In the genomic region with DNA sequence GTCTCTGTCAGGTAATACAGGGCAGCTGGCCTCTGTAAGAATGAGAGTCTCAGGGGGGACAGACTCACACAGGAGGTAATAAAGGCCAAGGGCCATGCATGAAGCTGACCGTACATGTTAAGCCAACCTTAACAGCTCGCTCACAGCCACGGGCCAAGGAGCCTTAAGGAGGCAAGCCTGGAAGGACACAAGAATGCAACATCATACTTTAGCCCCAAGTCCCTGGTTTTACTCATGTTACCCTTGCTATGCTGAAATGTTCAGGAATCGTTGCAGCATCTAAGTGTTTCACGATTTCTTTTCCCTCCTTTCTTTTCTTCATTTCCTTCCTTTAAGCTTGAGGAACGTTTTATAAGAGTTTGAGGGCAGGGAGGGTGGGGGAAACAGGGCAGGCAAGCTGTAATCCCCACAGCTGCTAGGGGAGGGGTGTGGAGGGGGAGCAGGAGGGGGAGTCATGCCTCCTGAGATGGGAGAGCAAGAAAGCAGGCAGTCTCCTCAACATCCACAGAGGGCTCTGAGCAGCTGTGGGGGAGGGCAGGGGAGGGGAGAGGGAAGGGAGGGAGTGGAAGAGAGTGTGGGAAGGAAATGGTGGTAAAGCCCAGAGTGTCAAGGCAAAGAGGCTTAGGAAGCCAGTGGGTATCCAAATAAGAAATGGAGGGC, we compare ENCODE assay signal across 10 mouse cellular contexts. TPM values are rescaled to one million over a fixed set of nuclear protein-coding genes. Genes with fewer than 3 reads are reported as not detected.
DNase-seq lines count a peak whose midpoint lies in the region; ATAC-seq and TF ChIP-seq lines count a peak whose summit lies in the region.
"Had no signal": no experiment of that assay in that cellular context is flagged by ENCODE, and none has a peak within 500 bp of the region (broad histone marks: within the 10 kb centered on the region; RNA-seq: fewer than 3 reads in every experiment).

No protein-coding gene starts in this region.

- no peak for DNase-seq in kidney, postnatal 25 days
- peak; percentile 60 for DNase-seq in thymus, adult 2 months
- DNase-seq in ovary, postnatal 14 days (ENCODE audit: low spot score): no peak
- no peak for DNase-seq in adrenal gland, adult (ENCODE audit: inconsistent age in 2 of 2, low spot score in 1 of 2)
- DNase-seq in forebrain, embryonic 14.5 days (ENCODE audit: low spot score): no peak

- no peaks in the 10 kb centered on the region for H3K27me3 ChIP-seq in kidney, embryonic 15.5 days
- H3K27me3 ChIP-seq in embryonic facial prominence, embryonic 12.5 days: no peaks in the 10 kb centered on the region
- no peaks in the 10 kb centered on the region for H3K27me3 ChIP-seq in limb, embryonic 15.5 days
- no peaks in the 10 kb centered on the region for H3K27me3 ChIP-seq in thymus, adult 2 months (ENCODE audit: control insufficient read depth, insufficient read depth, low read length)
- no peaks in the 10 kb centered on the region for H3K27me3 ChIP-seq in forebrain, embryonic 14.5 days (replicated peaks; ENCODE audit: control insufficient read depth, insufficient read depth, low read length)

- WGBS in kidney, embryonic 15.5 days: 29% methylated on average over 6 of the region's 6 CpGs
- 52% methylated on average over 6 of the region's 6 CpGs for WGBS in embryonic facial prominence, embryonic 12.5 days
- 22% methylated on average over 6 of the region's 6 CpGs for WGBS in limb, embryonic 15.5 days
- 37% methylated on average over 6 of the region's 6 CpGs for WGBS in thymus, adult 2 months
- WGBS in forebrain, embryonic 14.5 days: 70% methylated on average over 6 of the region's 6 CpGs

- no peaks in the 10 kb centered on the region for H3K9me3 ChIP-seq in kidney, embryonic 15.5 days (replicated peaks)
- no peaks in the 10 kb centered on the region for H3K9me3 ChIP-seq in embryonic facial prominence, embryonic 12.5 days
- H3K9me3 ChIP-seq in limb, embryonic 15.5 days: no peaks in the 10 kb centered on the region
- H3K9me3 ChIP-seq in forebrain, embryonic 14.5 days (replicated peaks; ENCODE audit: control insufficient read depth, low read length): no peaks in the 10 kb centered on the region

- H3K36me3 ChIP-seq in kidney, embryonic 15.5 days: no peaks in the 10 kb centered on the region
- H3K36me3 ChIP-seq in embryonic facial prominence, embryonic 12.5 days: no peaks in the 10 kb centered on the region
- H3K36me3 ChIP-seq in limb, embryonic 15.5 days: no peaks in the 10 kb centered on the region
- H3K36me3 ChIP-seq in thymus, adult 2 months (ENCODE audit: control insufficient read depth, insufficient read depth, low read length): no peaks in the 10 kb centered on the region
- no peaks in the 10 kb centered on the region for H3K36me3 ChIP-seq in forebrain, embryonic 14.5 days (ENCODE audit: control insufficient read depth, insufficient read depth, low read length)

- TF ChIP-seq CTCF in thymus, adult 2 months (IDR thresholded peaks at IDR 0.05; ENCODE audit: borderline replicate concordance, control insufficient read depth, extremely low read depth, insufficient read depth, low read length, poor library complexity): no peak

- H3K27ac ChIP-seq in kidney, embryonic 15.5 days: peak overlapping the region; percentile 54
- peak overlapping the region; percentile 30; the same call in 1 of the 2 replicates for H3K27ac ChIP-seq in embryonic facial prominence, embryonic 12.5 days
- H3K27ac ChIP-seq in limb, embryonic 15.5 days: peak overlapping the region; percentile 28; the same call in 1 of the 2 replicates
- H3K27ac ChIP-seq in thymus, adult 2 months (ENCODE audit: control insufficient read depth, insufficient read depth, low read length): peak overlapping the region; percentile 53; the same call in 1 of the 2 replicates
- no peak overlapping the region for H3K27ac ChIP-seq in forebrain, embryonic 14.5 days (ENCODE audit: low read depth, low read length)
- H3K27ac ChIP-seq: left cerebral cortex, adult 2 months; macrophage had no signal

- no peak for TF ChIP-seq POLR2A in thymus, adult 2 months (IDR thresholded peaks at IDR 0.05; ENCODE audit: control insufficient read depth, extremely low read depth, insufficient read depth, low read length, poor library complexity)

- H3K4me3 ChIP-seq in kidney, embryonic 15.5 days (replicated peaks): no peak overlapping the region
- no peak overlapping the region for H3K4me3 ChIP-seq in embryonic facial prominence, embryonic 12.5 days
- H3K4me3 ChIP-seq in limb, embryonic 15.5 days: no peak overlapping the region
- H3K4me3 ChIP-seq in thymus, adult 2 months (ENCODE audit: control insufficient read depth, insufficient read depth, low read length): no peak overlapping the region
- no peak overlapping the region for H3K4me3 ChIP-seq in forebrain, embryonic 14.5 days (ENCODE audit: low read depth, low read length)
- H3K4me3 ChIP-seq: left cerebral cortex, adult 2 months had no signal

- H3K4me1 ChIP-seq in kidney, embryonic 15.5 days: peaks cover 55% of the 10 kb centered on the region
- H3K4me1 ChIP-seq in embryonic facial prominence, embryonic 12.5 days: peaks cover 35% of the 10 kb centered on the region; the same call in 1 of the 2 replicates
- H3K4me1 ChIP-seq in limb, embryonic 15.5 days: peaks cover 46% of the 10 kb centered on the region
- peaks cover 41% of the 10 kb centered on the region for H3K4me1 ChIP-seq in thymus, adult 2 months (replicated peaks; ENCODE audit: control insufficient read depth, insufficient read depth, low read length)
- H3K4me1 ChIP-seq in forebrain, embryonic 14.5 days (ENCODE audit: control insufficient read depth, insufficient read depth, low read length): peaks cover 9% of the 10 kb centered on the region; the same call in 1 of the 2 replicates

- no peak; the same call in 1 of the 2 replicates for ATAC-seq in kidney, embryonic 15.5 days (replicated peaks; ENCODE audit: low FRiP score)
- no peak for ATAC-seq in embryonic facial prominence, embryonic 12.5 days (ENCODE audit: insufficient number of reproducible peaks, insufficient read depth, low FRiP score, low TSS enrichment)
- ATAC-seq in limb, embryonic 15.5 days (ENCODE audit: insufficient number of reproducible peaks, low FRiP score, low TSS enrichment, low read depth): no peak
- ATAC-seq in forebrain, embryonic 14.5 days: no peak

- H3K9ac ChIP-seq in kidney, embryonic 15.5 days: no peak overlapping the region
- H3K9ac ChIP-seq in embryonic facial prominence, embryonic 12.5 days: no peak overlapping the region
- H3K9ac ChIP-seq in limb, embryonic 15.5 days: no peak overlapping the region
- no peak overlapping the region for H3K9ac ChIP-seq in forebrain, embryonic 14.5 days (ENCODE audit: low read length)

- no peak overlapping the region for H3K4me2 ChIP-seq in kidney, embryonic 15.5 days
- H3K4me2 ChIP-seq in embryonic facial prominence, embryonic 12.5 days (replicated peaks): no peak overlapping the region
- no peak overlapping the region for H3K4me2 ChIP-seq in limb, embryonic 15.5 days
- no peak overlapping the region for H3K4me2 ChIP-seq in forebrain, embryonic 14.5 days (ENCODE audit: low read length)

RNA-seq across cellular contexts. Expression of gene Tbc1d8, which starts 28.4 kb away (rescaled TPM):
- 9.9 and 10.4 TPM in 2 replicates for polyA plus RNA-seq in kidney, embryonic 15.5 days (2015; fragmentation: Nextera tagmentation; extraction: Ambion mirVana)
- polyA plus RNA-seq in embryonic facial prominence, embryonic 12.5 days (2016; fragmentation: Nextera tagmentation; extraction: Ambion mirVana): 9.4 and 9.9 TPM in 2 replicates
- 9.3 and 11.4 TPM in 2 replicates for polyA plus RNA-seq in limb, embryonic 15.5 days (2015; fragmentation: Nextera tagmentation; extraction: Ambion mirVana)
- 24.7 and 26.8 TPM in 2 replicates for polyA plus RNA-seq in thymus, adult 2 months (2012; rRNA removed)
- 4.7 and 7.3 TPM in 2 replicates for polyA plus RNA-seq in forebrain, embryonic 14.5 days (2014; fragmentation: Nextera tagmentation; extraction: Ambion mirVana)
